Mouse (Mus musculus) cerebellum, postnatal 36 days (tissue): Measurements from ENCODE around the gene Lgr6.

Experiments used
- DNase-seq, 2 experiments: peaks; one replicate each; pipeline ENCODE4 v3.0.0; 2021 to 2022; ENCODE audit warnings: mixed read lengths in 2 of 2

Lgr6 gene

DNA sequence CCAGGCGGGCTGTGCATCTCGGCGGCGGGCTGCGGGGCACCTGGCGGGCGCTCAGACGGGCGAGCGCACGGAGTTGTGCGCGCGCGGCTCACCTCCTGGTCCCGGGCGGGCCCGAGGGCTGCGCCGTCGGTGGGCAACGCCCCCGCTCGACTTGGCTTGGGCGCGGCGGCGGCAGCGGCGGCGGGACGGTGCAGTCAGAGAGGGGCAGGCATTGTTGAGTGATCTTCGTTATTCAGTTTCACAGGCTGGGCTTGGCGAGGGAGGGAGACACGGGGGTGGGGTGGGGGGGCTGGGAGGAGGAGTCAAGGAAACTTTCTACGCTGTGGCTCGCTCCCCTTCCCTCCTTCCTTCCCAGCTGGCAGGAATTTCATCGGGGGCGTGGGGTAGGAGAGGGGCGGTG is at the start of gene Lgr6:
Lgr6 (minus strand) TSS at position 153 of the 400 bp plus-strand sequence.
- DNase-seq = no peak

- peak; percentile 74 to 80 for DNase-seq
These were observed 49.4 kb upstream of the Lgr6 start for GRCm38 (mm10) chr1:135154411-135154959.

- DNase-seq = no peak
These were observed 48.9 kb upstream of the Lgr6 start for GRCm38 (mm10) chr1:135154011-135154410.

DNA sequence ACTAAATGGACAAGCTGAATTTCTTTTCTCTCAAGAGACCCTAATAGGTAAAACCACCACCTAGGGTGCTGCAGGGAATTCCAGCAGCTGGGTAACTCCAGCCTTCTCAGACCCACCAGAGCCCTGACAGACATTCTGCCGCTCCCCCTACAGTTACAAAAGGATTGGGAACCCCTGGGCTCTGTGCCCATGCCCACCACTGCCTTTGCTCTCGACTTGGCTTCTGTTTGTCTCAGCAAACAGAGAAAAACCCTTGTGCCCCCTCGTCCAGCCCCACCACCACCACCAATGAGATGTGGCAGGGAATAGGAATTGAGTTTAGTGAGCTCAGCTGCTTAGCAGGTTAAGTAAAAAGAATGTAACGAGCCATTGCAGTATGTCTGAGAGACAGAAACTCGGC is 43.9 kb upstream of the Lgr6 start:
- DNase-seq = no peak

DNA sequence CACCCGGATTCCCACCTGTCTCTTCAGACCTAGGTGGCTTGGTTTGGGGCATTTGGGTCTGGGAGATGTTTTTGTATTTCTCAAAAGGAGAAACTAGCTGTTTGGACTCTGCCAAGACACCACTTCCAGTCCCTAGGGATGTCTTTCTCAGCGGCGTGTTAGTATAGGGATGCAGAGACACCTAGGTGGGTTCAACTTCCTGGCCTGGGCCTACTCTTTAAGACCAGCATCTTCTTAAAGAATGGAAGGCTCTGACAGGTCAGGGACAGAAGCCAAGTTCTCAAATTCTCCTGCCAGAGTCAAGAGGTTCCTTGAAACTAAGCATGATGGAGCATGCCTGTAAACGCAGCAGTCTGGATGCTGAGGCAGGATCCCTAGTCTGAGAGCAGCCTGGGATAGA is 43.4 kb upstream of the Lgr6 start:
- DNase-seq = no peak

DNA sequence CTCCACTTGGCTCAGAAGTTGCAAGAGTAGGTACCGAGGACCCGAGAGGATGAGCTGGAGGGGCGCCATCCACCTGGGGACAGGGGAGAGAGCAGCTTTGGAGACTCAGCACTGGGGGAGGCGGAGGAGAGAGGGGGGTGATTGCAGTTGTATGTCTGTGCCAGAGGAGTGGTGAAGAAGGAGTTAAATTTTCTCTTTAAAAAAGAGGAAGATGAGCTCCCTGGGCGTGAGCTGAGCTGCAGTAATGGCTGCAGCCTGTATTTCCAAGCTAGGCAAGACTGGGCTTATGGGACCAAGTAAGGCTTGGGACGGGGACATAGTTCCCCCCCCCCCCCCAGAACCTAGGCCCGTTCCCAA is 42.6 kb upstream of the Lgr6 start:
- no peak for DNase-seq

DNA sequence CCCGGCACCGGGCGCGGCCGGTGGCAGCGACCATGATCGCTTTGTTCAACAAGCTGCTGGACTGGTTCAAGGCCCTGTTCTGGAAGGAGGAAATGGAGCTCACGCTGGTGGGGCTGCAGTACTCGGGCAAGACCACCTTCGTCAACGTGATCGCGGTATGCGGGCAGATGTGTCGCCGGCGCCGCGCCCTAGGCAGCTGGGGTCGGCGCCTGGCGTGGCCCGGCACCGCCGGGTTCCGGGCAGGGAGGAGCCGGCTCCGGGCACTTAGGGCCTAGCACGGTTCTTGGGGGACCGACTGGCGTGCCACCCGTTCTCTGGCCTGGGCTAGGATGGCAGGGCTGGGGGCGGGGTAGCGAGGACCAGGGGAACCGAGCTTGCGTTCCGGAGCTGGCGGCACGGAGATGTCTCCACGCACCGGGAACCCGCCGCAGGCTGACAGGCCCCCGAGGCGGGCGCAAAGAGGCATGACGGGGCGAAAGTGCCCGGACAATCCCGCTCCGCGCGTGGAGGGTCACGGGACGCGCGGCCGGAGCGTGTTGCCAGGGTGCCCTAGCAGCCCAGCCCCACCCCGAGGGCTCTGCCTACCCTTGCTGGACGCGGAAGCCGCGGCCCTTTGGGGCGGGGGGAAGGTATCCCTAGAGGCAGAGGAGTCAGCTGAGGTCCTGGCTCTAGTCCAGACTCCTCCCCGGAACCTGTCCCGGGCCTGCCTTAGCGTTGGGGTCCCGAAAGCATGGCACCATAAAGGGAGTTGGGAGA is 42.0 kb upstream of the Lgr6 start:
- peak; percentile 71 to 73 for DNase-seq

GRCm38 (mm10) chr1:135146077-135146945 is 41.2 kb upstream of the Lgr6 start, which contains the start of gene Arl8a:
Gene Arl8a (plus strand): TSS chr1:135146824.
- DNase-seq = peak; percentile 83 to 92

- DNase-seq = no peak
These were observed 38.9 kb upstream of the Lgr6 start for GRCm38 (mm10) chr1:135143940-135144339.

GRCm38 (mm10) chr1:135142452-135142851 is 37.4 kb upstream of the Lgr6 start:
- DNase-seq = no peak

DNA sequence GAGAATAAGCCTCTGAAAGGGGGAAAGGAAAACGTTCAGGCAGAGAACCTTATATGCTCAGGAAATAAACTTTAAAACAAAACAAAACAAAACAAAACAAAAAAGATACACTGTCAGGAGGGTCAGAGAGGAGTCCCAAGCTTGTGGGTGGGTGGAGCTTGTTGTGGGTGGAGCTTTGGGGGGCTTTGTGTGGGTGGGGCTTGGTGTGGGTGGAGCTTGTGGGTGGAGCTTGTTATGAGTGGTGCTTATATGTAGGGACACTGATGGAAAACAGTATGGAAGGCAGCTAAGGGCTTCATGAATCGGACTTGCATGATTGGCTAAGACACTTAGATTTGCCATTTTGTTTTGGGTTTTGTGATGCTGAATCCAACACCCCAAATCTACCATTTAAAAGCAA is 34.8 kb upstream of the Lgr6 start:
- DNase-seq = no peak

DNA sequence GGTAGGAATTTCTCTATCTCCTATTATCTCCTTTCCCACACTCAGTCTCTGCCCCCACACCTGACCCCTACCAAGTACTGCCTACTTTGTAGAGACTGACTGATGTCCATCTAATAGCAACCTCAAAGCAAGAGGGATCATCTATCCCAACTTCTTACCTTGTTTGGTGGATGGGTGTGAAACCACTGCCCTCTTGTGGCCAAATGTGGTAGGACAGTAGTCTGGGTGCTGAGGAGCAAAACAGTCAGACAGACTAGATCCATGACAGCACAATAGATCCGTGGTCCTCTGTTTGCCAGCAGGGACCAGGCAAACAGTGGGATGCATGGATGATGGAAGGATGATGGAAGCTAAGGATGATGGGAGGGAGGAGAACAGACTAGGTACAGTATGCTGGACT is 31.4 kb upstream of the Lgr6 start:
- DNase-seq = peak; percentile 64 to 79

- DNase-seq = no peak
These were observed 30.2 kb upstream of the Lgr6 start for GRCm38 (mm10) chr1:135135111-135135787.

DNA sequence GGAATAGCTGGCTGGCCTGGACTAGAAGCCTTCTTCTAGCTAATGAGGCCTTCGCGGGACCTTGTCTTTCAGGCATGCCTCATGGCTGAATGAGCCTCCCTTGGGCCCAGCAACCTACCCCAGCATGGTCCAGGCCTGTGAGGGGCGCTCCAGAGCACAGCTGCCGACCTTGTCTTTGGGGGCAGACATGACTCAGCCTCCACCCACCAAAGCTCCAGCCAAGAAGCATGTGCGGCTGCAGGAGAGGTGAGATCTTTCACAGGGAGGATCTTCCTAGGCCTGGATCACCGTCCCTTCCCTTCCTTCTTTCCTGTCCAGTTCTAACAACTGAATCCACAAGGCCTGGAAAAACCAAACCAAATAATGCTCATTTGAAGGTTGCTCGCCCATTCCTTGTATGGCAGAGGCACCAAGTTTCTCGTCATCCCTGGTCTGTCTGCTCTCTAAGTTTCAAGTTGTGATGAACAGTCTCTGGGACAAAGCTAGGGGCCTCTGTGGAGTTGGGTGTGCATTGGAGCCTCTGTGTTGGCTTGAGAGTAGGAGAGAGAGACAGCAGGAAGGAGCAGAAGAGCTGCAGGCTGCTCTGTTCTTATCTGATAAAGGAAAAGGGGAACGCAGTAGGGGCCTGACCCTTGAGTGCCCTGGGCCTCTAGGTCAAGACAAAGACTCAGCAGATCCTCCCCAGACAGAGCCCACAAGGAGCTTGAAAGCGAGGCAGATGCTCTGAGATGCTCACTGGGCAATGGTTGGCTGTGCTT is 28.8 kb upstream of the Lgr6 start:
- DNase-seq = no peak

DNA sequence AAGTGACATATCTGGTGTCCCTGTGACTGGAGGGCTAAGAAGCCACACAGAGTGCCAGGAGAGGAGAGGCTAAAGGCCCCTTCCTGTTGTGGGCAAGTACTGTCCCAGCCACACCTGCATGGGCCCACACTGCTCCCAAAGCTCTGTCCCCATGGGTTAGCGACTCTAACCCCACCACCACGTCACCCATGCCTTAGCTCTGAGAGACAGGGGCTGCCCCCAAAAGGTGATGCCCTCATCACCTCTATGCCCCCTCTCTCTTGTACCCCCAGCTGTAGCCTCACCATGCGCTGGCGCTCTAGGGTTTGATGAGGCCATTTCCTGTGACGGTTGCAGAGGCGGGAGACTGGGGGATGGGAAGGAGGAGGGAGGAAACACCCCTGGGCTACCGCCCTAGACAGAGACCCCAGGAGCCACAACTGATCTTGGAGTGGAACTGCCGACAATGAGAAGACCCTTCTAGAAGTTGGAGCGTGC is 27.9 kb upstream of the Lgr6 start:
- DNase-seq = no peak

- peak; percentile 59 to 73 for DNase-seq
These were observed 27.4 kb upstream of the Lgr6 start, which contains the start of gene Ptpn7 for GRCm38 (mm10) chr1:135132473-135132872. Gene Ptpn7 (plus strand): TSS chr1:135132700.

- DNase-seq = no peak
These were observed 26.5 kb upstream of the Lgr6 start for GRCm38 (mm10) chr1:135131560-135131959.

DNA sequence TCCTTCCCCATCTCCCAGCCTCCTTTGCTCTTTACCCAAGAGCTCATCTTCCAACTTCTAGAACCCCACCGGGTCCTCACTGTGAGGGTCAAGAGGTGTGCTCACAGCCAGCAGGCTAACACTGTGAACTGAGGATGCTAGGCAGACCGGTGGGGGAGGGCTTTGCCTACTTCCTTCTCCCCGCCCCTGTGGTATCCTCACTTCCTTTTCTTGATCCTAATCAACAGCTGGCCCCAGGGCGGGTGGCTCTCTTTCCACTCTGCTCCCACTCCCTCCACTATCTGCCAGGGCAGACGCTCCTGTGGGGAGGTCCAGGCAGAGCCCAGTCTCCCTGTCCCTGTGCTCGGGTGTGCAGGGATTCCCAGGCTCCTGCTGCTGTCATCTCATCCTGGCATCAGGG is 26.0 kb upstream of the Lgr6 start:
- no peak for DNase-seq

- DNase-seq = no peak
These were observed 25.4 kb upstream of the Lgr6 start for GRCm38 (mm10) chr1:135130376-135131018.

- DNase-seq = no peak
These were observed 24.6 kb upstream of the Lgr6 start for GRCm38 (mm10) chr1:135129543-135130183.

DNA sequence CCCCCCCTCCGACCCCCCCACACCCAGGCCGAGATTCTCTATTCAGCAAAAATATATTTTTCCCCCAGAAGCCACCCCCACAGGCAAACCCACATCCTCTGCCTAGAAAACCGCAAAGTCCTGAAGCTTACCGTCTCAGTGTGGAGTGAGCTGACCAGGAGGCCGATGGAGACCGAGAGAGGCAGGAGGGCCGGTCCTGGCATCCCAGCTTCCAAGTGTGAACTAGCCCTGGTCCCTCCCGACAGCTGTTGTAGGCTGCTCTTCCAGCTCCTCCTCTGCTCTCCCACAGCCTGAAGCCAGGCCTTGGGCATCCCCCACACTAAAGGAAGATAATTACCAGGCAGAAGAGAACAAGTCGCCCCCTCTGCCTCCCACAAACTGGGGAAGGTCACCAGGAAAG is 23.9 kb upstream of the Lgr6 start:
- no peak for DNase-seq
